Mouse (Mus musculus): ENCODE measurements at regions not wholly inside any gene's neighbourhood (a gene's known extent, or its start where the extent isn't known, plus 50 kb on each side); places are given as distances from the start of the nearest gene placed in this dataset.

DNA sequence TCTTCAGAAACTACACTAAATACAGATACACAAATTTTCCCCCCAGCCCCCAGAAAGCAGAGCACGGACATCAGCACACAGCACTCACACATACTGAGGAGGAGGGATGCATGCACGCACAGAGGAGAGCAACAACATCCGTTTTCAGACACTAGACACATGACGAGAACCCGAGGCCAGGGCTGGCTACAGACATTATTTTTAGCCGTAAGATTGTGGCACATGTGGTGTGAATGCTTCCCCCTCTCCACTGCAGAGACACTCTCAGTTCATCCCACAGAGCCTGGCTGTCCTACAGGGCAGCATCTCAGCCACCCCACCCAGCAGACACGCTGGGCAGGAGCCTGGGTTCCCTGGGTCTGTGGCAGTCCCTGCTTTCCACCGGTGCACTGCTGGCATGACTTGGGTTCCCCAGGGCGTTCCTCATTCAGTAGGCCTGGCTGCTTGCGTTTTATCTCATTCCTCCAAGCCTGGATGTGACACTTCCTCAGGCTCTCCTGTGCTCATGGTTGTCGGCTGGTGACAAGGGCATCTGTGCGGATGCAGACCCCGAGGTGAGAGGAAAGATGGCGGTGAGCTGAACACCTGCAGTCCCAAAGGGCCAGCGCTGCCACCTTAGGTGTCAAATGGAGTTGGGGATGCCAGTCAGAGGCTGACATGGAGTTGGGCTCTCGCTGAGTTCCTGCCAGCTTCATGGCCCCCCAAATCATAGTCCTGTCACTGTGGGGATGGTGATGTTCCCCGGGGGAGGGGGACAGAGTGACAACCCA, 247.1 kb upstream of the Myt1l start:
- no peak for DNase-seq (ENCODE audit: low spot score)

- no peak for DNase-seq (ENCODE audit: low spot score)
Observed at GRCm38 (mm10) chr12:29288801-29289200, 239.4 kb upstream of the Myt1l start.

DNA sequence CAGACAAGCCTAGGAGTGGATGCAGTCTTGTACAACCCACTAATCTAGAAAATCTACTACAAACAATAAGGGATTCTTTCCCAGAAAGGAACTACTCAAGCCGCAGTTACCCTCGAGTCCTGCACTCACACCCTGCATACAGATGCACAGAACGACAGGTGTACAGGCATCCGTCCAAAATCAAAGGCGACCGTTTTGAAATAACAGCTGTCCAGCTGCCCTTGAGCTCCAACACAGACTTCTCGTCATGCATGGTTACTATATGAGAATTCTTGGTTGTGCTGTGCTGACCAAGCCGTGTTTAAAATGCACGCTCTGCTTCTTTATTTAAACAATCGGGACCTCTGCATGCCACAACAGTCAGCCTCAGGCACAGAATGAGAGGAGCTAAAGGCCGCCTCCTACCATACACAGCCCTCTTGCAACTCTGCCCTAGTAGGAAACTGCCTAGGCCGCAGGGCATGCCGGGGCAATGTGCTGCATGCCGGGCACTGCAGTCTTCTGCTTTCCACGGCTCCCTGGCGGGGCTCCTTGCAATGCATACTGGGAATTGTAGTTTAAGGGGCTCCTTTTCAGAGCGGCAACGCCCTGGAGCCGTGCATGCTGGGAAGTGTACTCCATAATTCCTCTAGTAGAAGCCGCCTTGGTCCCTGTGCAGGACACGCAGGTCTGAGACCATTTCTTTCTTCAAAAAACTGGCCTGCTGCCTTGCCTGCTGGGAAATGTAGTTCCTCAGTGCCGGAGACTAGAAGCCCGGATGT, 237.4 kb upstream of the Myt1l start:
- DNase-seq (ENCODE audit: low spot score): peak; percentile 96

DNA sequence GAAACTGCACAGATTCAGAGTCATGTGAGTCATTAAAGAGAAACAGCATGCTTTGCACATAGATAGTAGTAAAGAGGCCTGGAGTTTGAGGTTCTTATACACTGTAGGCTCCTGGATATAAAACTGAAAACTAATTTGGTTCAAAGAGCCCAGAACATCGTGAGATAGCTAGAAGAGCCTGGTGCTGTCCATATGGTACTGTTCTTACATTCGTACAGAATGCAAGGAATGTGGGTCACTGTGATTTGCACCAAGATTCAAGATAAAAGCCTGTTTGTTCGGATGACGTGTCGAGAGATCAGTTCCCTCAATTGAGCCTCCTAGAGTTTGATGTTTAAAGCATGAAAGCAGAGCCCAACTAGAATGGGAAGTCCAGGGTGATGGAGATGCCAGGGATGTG, 230.2 kb upstream of the Myt1l start:
- no peak for DNase-seq (ENCODE audit: low spot score)

DNA sequence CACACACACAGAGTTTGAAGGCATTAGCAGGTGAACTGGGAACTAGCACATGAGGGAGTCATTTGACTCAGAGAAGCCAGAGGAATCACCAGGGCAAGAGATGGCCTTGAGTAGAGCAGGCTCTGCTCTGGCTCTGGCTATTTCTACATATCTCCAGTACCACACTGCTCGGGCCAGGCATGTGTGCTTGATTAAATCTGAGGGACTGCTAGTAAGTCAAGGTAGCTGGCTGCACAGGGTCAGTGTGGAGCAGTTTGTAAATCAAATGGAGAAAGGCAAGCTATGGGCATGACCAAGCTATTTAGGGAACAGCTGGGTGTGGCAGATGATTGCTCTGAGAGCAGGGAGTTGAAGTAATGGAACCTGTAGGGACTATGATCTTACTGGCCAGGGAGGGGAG, 212.5 kb upstream of the Myt1l start:
- no peak for DNase-seq (ENCODE audit: low spot score)

DNA sequence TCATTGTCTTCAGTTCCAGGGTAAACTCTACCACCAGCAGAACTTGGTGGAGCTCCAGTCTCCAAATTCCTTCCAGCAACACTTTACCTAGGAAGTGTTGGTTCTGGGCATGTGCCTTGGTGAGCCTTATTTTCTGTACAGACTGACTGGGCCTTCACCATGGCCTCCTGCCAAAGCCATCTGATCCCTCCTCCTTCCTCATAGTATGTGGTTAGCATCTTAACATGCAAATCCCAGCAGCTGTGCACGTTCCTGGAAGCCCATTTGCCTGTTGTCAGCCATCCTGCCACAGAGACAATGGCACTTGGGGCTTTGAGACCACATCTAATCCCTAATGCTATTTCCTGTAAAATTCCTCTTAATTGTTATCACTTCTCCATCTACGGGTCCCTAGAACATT, 206.7 kb upstream of the Myt1l start:
- DNase-seq (ENCODE audit: low spot score): no peak

- DNase-seq (ENCODE audit: low spot score): no peak
Observed at GRCm38 (mm10) chr12:29323534-29323933, 204.7 kb upstream of the Myt1l start.

DNA sequence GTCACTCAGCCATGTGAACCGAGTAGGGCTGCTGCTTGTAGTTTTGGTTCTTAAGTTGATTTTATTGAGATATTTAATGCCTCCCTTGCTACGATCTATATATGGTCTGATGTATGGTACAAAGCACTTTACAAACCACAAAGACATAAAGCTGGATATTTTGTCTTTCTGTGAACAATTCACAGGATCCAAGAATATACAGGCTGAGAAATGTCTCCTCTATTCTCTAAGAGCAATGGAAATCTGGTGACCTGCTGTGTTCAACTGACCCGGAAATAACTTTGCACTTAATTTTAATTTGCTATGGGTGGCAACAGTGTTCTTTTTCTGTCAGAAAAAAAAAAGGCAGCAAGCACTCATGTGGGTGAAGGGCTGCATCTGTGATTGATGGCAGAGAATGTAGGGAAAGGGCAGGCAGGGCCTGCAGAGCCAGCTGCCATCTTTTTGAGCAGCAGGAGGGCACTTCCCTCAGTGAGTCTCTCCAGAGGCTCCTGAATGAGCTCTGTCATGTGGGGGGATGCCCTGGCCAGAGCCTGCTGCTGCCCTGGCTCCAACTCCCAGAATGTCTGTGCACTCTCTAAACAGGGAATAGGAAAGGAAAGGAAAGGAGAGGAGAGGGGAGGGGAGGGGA, 192.2 kb upstream of the Myt1l start:
- peak; percentile 66 for DNase-seq (ENCODE audit: low spot score)

DNA sequence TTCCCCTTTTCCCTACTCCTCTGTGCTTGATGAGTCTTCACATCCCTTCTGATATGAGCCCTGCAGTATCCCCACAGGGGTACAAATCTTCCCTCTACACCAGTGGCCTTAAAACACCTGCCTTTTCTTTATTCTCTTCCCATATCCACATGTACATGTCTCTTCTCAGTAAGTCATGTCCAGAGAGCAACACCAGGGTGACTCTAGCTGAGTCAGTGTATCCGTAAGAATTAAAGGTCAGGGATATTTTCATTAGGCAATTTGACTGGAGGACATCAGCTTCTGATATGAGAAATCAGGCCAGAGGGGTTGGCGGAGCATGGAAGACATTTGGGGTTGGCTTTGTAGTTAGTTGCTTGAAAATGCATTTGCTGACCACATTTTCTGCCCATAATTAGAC, 190.8 kb upstream of the Myt1l start:
- DNase-seq (ENCODE audit: low spot score): no peak

GRCm38 (mm10) chr12:29341388-29341995, 186.7 kb upstream of the Myt1l start:
- no peak for DNase-seq (ENCODE audit: low spot score)

- no peak for DNase-seq (ENCODE audit: low spot score)
Observed at GRCm38 (mm10) chr12:29343147-29343852, 184.9 kb upstream of the Myt1l start.

- DNase-seq (ENCODE audit: low spot score): no peak
Observed at GRCm38 (mm10) chr12:29348698-29349097, 179.5 kb upstream of the Myt1l start.

DNA sequence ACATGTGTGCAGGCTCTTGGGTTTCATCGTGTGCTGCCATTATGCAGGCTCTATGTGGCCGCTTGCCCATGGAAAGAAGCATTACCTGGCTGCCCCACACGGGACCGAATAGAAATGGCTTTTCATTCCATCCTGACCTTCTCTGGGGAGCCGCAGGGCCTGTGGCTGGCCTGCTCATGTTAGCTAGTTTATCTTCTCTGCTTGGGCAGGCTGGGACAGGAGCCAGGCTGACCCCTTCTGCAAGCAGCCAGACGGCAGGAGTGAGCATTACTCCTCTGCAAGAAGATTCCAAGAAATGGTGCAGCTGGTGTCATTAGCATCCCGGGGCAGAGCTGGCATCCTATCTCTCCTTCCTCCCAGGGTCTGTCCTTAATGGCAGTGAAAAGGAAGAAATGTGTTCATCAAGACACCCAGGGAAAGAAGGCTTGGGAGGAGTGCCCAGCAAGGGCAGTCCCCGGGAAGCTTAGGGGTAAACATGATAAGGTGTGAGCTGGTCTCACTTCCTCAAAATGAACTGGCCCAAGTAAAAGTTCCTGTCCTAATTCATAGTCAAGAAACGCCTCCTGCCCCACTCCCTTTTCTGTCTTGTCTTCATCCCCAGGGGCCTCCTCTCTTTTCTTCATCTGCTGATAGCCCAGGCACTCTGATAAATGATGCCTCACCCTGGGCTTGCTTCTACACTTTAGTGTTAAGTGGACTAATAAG, 178.9 kb upstream of the Myt1l start:
- no peak for DNase-seq (ENCODE audit: low spot score)

- DNase-seq (ENCODE audit: low spot score): peak; percentile 37
Observed at GRCm38 (mm10) chr12:29353777-29354496, 174.2 kb upstream of the Myt1l start.

DNA sequence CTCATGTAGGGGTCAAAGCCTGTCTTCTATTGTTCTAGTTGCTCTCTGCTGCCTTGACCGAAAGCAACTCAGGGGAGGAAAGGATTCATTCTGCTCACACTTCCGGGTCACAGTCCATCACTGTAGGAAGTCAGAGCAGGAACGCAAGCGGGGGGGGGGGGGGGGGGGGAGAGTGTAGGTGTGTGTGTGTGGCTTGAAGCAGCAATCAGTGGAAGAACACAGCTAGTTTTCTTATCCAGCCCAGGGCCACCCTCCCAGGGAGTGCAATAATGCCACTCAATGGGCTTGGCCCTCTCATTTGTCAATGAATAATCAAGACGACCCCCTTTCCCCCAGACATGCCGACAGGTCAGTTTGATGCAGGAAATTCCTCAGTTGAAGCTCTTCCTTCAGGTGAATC, 173.4 kb upstream of the Myt1l start:
- no peak for DNase-seq (ENCODE audit: low spot score)

DNA sequence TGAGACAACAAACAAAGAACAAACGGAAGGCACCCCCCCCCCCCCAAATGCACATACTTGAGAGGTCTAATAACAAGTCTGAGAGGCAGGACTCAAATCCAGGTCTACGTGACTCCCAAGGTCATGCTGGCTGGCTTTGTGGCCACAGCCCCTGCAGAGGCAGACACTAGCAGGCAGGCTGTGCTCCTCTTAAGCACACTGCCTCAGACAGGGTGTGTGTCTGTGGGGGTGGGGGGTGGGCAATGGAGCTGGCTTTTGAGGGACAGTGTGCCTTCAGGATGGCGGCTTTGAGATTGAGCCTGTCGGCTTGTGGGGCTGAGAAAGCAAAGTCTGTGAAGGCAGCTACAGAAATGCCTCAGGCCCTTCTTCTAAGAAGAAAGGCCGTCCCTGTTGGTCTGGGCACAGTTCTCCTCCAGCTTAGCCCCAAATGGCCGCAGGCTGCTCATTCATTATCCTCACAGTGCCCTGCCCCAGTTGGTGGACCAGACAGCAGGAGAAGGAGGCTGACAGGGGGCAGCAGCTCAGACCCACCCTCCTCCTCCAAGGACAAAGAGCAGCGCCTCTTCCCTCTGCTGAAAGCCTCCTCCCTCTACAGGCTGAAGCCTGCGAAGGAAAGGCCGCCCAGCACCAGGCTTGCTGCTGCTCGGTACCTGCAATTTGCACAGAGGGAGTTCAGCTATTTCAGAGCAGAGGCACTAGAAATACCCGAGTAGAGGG, 171.3 kb upstream of the Myt1l start:
- peak; percentile 69 for DNase-seq (ENCODE audit: low spot score)

DNA sequence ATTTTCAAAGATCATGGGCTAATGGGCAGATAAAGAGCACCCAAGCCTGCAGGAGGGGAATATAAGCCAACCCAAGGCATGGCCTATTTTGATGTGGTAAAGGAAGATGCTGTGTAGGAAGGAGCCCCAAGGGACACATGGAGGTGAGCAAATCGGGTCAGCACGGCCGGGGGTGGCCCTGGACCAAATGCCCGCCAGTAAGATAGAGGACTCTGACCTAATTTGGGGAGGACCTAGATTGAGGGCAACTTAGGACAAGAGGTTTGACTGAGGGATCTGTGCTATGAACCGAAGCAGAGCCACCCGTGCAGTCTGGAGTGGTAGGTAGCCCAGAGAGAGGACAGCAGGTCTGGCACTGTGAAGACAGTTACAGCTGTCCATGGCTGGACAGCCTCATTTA, 166.9 kb upstream of the Myt1l start:
- no peak for DNase-seq (ENCODE audit: low spot score)

DNA sequence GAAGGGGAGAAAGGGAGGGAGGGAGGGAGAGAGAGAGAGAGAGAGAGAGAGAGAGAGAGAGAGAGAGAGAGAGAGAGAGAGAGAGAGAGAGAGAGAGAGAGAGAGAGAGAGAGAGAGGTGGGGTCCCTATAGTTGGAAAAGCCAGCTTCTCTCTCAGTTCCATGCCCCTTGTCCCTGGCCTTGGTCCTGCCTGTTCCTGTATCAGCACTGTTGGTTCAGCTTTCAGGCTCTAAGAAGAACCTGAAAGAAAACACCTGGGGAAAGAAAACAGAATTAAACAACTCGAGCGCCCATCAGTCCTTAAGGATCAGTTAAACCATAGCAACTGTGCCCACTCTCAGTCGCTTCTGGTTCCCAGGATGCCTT, 160.5 kb upstream of the Myt1l start:
- peak; percentile 31 for DNase-seq (ENCODE audit: low spot score)

GRCm38 (mm10) chr12:29368107-29368819, 159.9 kb upstream of the Myt1l start:
- peak; percentile 65 for DNase-seq (ENCODE audit: low spot score)

DNA sequence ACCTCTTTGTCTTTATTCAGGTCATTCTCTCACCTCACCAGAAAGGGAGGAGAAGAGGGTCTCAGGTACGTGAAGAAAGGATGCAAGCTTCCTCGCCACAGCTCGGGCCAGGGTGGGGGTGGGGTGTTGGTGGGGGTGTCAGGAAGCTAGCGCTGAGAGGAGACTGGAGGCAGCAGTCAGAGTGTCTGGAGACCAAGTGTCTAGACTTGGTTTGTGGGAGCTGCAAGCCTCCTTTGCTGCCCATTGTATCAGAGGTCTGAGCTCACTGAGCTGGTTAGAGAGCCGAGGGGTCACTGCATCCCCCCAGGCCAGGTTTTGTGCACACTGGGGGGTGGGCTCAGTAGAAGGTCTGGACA, 159.4 kb upstream of the Myt1l start:
- no peak for DNase-seq (ENCODE audit: low spot score)

All from embryo, embryonic 10 days (tissue).